Mouse (Mus musculus): ENCODE measurements around the gene Polr3g. TPM values are rescaled to one million over a fixed set of nuclear protein-coding genes. Genes with fewer than 3 reads are reported as not detected.

Gene Polr3g
- 26.2 and 26.4 TPM in 2 replicates for total RNA-seq (2012; rRNA removed)
- polyA plus RNA-seq (2012; ENCODE audit: insufficient read depth in 1 of 2, insufficient read length in 2 of 2, low read depth in 1 of 2, low replicate concordance in 2 of 2, missing spikeins in 1 of 2): 10 to 100 TPM; 36.8 to 79.4 TPM

- Histone ChIP-seq H3K4me3 (ENCODE audit: control insufficient read depth in 1 of 2, insufficient read depth in 1 of 2, low read depth in 2 of 2, low read length in 2 of 2) (peak within 1 kb of the TSS; percentile 72 to 90), H3K4me1 (ENCODE audit: control insufficient read depth in 1 of 2, insufficient read depth in 2 of 2, low read length in 2 of 2) (peaks cover 6 to 29% of the 10 kb centered on the region in 2 experiments; a peak in 3 of 4 replicates), H3K79me2 (ENCODE audit: control insufficient read depth, insufficient read depth, low read length, poor library complexity) (peaks cover 25% of the 10 kb centered on the region), H3K36me3 (ENCODE audit: control insufficient read depth in 1 of 2, insufficient read depth in 2 of 2, low read length in 2 of 2) (peaks cover 0 to 39% of the 10 kb centered on the region in 2 experiments; a peak in 3 of 4 replicates), H3K9me3 (replicated peaks; ENCODE audit: insufficient read depth, low read length) (no peaks in the 10 kb centered on the region), H3K9ac (ENCODE audit: control insufficient read depth, low read depth, low read length, poor library complexity, severe bottlenecking) (peak within 1 kb of the TSS; percentile 82), H3K27ac (ENCODE audit: control insufficient read depth, low read depth, low read length) (peak within 1 kb of the TSS; percentile 84), H3K27me3 (ENCODE audit: control insufficient read depth in 1 of 2, insufficient read depth in 2 of 2, low read length in 2 of 2) (no peaks in the 10 kb centered on the region)
- peak; percentile 97 for DNase-seq (ENCODE audit: low read depth, low spot score)
- no peak for TF ChIP-seq RCOR1 (IDR thresholded peaks at IDR 0.05; ENCODE audit: low read depth, low read length)
- peak in 1 of 2 experiments; percentile 30; a peak in 1 of 4 replicates for TF ChIP-seq EP300 (IDR thresholded peaks at IDR 0.05; ENCODE audit: low read depth in 1 of 2, low read length in 2 of 2)
- TF ChIP-seq USF2 (IDR thresholded peaks at IDR 0.05; ENCODE audit: borderline replicate concordance in 1 of 2, insufficient read depth in 1 of 2, low read depth in 1 of 2, low read length in 2 of 2): no peak
- no peak for TF ChIP-seq MAFK (IDR thresholded peaks at IDR 0.05; ENCODE audit: borderline replicate concordance, low read depth, low read length)
- TF ChIP-seq MAX (IDR thresholded peaks at IDR 0.05; ENCODE audit: low read length): peak; percentile 86
- TF ChIP-seq CHD2 (IDR thresholded peaks at IDR 0.05; ENCODE audit: low read length): no peak
- TF ChIP-seq POLR2A (IDR thresholded peaks at IDR 0.05; ENCODE audit: control insufficient read depth in 1 of 2, insufficient read depth in 1 of 2, low read depth in 1 of 2, low read length in 2 of 2, poor library complexity in 1 of 2): peak; percentile 91 to 93
- peak; percentile 45; the same call in 1 of the 2 replicates for TF ChIP-seq MYB (IDR thresholded peaks at IDR 0.05; ENCODE audit: low read depth, low read length)
- TF ChIP-seq ETS1 (IDR thresholded peaks at IDR 0.05; ENCODE audit: low read depth, low read length): peak; percentile 66
- TF ChIP-seq JUND (IDR thresholded peaks at IDR 0.05; ENCODE audit: low read depth, low read length): no peak
- no peak for TF ChIP-seq ZC3H11A (IDR thresholded peaks at IDR 0.05; ENCODE audit: low read depth, low read length)
- peak; percentile 22 for TF ChIP-seq TCF12 (IDR thresholded peaks at IDR 0.05; ENCODE audit: low read depth, low read length)
- no peak for TF ChIP-seq CTCF (IDR thresholded peaks at IDR 0.05 in 2 of 3, conservative IDR thresholded peaks at IDR 0.05 in 1 of 3; ENCODE audit: control insufficient read depth in 1 of 3, insufficient read depth in 1 of 3, low read depth in 2 of 3, low read length in 3 of 3, poor library complexity in 1 of 3, severe bottlenecking in 1 of 3)
- TF ChIP-seq KAT2A (conservative IDR thresholded peaks at IDR 0.05; ENCODE audit: low read depth, low read length): peak; percentile 26; the same call in 1 of the 2 replicates
- no peak for TF ChIP-seq MEF2A (IDR thresholded peaks at IDR 0.05; ENCODE audit: extremely low read depth, insufficient replicate concordance, low read depth, low read length, poor library complexity, severe bottlenecking)
- TF ChIP-seq NRF1 (IDR thresholded peaks at IDR 0.05; ENCODE audit: insufficient read depth, low read depth, low read length, poor library complexity, severe bottlenecking): peak; percentile 56; the same call in 1 of the 2 replicates
- TF ChIP-seq NELFE (IDR thresholded peaks at IDR 0.05; ENCODE audit: low read depth, low read length): peak; percentile 90
- TF ChIP-seq TAL1 (IDR thresholded peaks at IDR 0.05; ENCODE audit: low read length): no peak
- TF ChIP-seq ZKSCAN1 (IDR thresholded peaks at IDR 0.05; ENCODE audit: low read depth, low read length): no peak
- TF ChIP-seq ELF1 (IDR thresholded peaks at IDR 0.05; ENCODE audit: low read depth, low read length): peak; percentile 88
- no peak; the same call in 1 of the 2 replicates for TF ChIP-seq POLR2AphosphoS5 (IDR thresholded peaks at IDR 0.05; ENCODE audit: borderline replicate concordance, low read depth, low read length)
- TF ChIP-seq HCFC1 (IDR thresholded peaks at IDR 0.05; ENCODE audit: low read depth, low read length): peak; percentile 83
- no peak; the same call in none of the 2 replicates for TF ChIP-seq MYC (IDR thresholded peaks at IDR 0.05; ENCODE audit: low read depth, low read length)
- no peak for TF ChIP-seq CHD1 (IDR thresholded peaks at IDR 0.05; ENCODE audit: low read depth, low read length)
- peak; percentile 80 for TF ChIP-seq ZMIZ1 (IDR thresholded peaks at IDR 0.05; ENCODE audit: low read depth, low read length)
- TF ChIP-seq POLR2AphosphoS2 (IDR thresholded peaks at IDR 0.05; ENCODE audit: low read length): peak; percentile 79; the same call in 1 of the 2 replicates
- peak; percentile 74 for TF ChIP-seq MAZ (IDR thresholded peaks at IDR 0.05; ENCODE audit: low read depth, low read length)
- TF ChIP-seq GABPA (IDR thresholded peaks at IDR 0.05; ENCODE audit: low read depth, low read length): no peak
- TF ChIP-seq SIN3A (IDR thresholded peaks at IDR 0.05; ENCODE audit: low read length): peak; percentile 88
- no peak for TF ChIP-seq RAD21 (IDR thresholded peaks at IDR 0.05; ENCODE audit: low read depth, low read length)
- TF ChIP-seq TBP (IDR thresholded peaks at IDR 0.05; ENCODE audit: low read depth, low read length): peak; percentile 23
- no peak for TF ChIP-seq E2F4 (IDR thresholded peaks at IDR 0.05; ENCODE audit: borderline replicate concordance, low read depth, low read length)
- TF ChIP-seq BHLHE40 (IDR thresholded peaks at IDR 0.05; ENCODE audit: borderline replicate concordance, low read depth, low read length): 0 out of 2 replicates have a peak, but pooled peaks have one; percentile 43
- no peak for TF ChIP-seq GATA1 (IDR thresholded peaks at IDR 0.05; ENCODE audit: low read depth, low read length)
- no peak for TF ChIP-seq SMC3 (IDR thresholded peaks at IDR 0.05; ENCODE audit: low read depth, low read length)
Measured at GRCm38 (mm10) chr13:81710775-81711545, at the start of gene Polr3g, which contains the start of gene Mblac2. Gene Polr3g (minus strand): TSS chr13:81711013. Gene Mblac2 (plus strand): TSS chr13:81711341.
